Mouse (Mus musculus): Measurements from ENCODE around the gene Slamf6. TPM values are rescaled to one million over a fixed set of nuclear protein-coding genes. Genes with fewer than 3 reads are reported as not detected.

Gene Slamf6
- total RNA-seq, 2 experiments from 2014 or later, result 0.21 to 0.39 TPM

DNA sequence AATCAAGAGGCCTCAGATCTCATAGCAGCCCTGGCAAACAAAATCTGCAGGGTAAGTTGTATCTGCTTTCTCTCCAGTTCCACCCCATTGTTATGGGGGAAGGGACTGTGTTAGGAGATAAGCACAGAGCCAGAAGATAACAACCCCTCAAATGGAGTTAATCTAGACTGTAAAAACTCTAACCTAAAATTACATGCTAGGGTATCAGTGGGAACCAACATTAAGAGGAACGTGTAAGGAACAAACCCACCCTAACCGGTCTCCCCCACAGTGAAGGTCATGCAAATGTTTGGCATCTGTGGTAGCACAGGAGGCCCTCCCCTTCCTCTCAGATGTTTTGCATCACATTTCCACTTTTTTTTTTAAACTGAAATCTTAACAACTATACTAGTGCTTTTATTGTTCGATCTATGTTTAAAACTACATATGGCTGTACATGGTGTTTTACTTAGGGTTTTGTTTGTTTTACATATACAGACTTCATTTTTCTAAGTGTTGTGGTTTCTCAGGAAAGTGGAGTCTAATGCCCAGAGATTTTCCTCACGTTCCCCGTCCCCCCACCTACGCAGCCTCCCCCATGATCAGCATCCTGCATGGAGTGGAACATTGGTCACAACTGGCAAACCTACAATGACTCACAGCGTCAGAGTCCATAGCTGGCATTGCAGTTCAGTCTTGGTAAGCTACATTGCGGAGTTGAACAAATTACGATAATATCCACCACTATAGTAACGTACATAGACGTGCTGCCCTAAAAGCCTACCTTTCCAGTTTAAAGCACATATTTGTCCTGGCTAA is 77.8 kb downstream of the Slamf6 start:
- DNase-seq (ENCODE audit: low spot score in 2 of 2), result no peak

DNA sequence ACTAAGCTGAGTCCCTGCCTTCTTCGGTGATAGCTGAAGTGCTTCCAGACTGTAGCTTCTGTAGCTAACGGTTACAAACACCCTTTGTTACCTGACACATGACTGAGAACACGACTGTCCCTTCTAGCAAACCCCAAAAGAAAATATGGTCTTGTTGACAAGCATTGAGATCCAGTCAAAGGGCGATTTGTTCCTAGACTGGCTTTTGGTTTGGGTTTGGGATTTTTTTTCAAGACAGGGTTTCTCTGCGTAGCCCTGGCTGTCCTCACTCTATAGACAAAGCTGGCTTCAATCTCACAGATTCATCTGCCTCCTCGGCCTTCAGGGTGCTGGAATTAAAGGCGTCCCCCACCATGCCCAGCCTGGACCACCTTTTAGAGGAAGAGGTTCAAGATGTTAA is 79.4 kb downstream of the Slamf6 start:
- DNase-seq (ENCODE audit: low spot score in 2 of 2), result no peak

DNA sequence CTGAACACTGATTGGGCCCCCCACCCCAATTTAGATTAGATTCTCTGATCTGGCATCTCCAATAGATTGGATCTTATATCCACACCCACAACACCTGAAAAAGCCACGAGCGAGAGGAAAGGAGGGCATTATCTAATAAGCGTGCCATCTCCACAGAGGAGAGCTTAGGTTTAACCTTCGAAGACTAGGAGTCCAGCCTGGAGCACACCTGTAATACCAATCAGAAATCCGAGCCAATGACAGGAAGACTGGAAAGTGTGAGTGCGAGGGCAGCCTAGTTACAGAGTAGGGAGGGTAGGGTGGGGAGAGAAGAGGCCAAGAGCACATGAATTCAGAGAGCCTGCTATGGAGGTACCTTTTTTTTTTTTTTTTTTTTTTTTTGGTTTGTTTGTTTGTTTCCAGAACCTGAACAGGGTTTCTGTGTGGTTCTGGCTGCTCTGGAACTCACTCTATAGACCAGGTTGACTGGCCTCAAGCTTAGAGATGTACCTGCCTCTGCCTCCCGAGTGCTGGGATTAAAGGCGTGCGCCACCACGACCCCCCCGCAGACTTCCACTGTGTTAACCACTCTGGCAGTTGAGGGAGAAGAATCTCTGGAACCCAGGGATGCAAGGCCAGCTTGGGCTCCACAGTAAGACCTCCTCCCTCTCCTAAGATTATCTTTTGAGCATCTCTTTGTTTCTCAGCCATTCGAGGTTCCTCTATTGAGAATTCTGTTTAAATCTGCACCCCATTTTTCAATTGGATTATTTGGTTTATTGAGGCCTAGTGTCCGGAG is 81.7 kb downstream of the Slamf6 start:
- no peak for DNase-seq (ENCODE audit: low spot score in 2 of 2)

DNA sequence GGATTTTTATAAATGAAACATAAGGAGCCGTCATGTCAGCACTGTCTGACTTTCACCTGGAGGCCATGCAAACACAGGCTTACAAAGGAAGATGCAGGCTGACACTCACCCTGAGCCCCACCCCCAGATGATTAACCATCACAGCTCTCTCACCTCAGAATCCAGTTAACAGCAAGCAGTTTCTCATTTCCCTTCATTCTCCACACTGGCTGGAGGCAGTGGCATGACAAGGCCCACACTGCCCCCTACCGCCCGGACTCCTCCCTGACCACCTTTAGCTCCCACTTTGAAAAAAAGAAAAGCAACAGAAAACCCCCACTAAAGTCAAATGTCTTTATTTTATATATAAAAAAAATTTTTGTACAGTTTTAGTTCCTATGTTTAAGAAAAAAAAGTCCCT is 83.3 kb downstream of the Slamf6 start:
- peak in 1 of 2 experiments; percentile 45 for DNase-seq (ENCODE audit: low spot score in 2 of 2)

DNA sequence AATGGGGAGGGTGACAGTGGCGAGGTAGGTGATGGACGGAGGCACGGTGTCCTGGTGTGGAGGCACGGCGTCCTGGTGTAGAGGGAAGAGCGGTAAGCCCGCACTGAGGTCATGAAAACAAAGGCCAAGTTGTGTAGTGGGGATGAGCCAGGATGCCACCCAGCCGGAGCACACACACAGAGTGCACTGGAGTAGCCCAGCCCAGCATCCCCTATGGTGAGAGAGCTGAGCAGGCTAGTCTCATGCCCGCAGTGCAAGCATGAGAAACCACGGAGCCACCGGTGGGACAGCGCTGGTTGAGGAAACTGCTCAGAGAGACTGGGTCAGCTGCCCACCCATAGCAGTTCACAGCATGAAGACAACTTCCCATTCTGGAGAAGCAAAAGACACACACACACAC is 84.3 kb downstream of the Slamf6 start:
- DNase-seq (ENCODE audit: low spot score in 2 of 2), result peak in 1 of 2 experiments; percentile 12

Other genes with a start within 250 kb of the Slamf6 start
- 1 to 10 TPM; 2.0 to 2.2 TPM for gene Cd48, start 235.5 kb upstream of the Slamf6 start, total RNA-seq (2021)
- under 1 TPM; 0.18 to 0.32 TPM for gene Slamf1, start 150.4 kb upstream of the Slamf6 start, total RNA-seq (2021)
- gene Cd84, start 77.8 kb upstream of the Slamf6 start, total RNA-seq (2021), result 1 to 10 TPM; 3.3 to 3.4 TPM
- gene Gm10521, start 21.9 kb upstream of the Slamf6 start, total RNA-seq (2021), result under 1 TPM; 0.16 to 0.20 TPM
- 10 to 100 TPM in 1 of 2 experiments, 1 to 10 TPM in 1; 9.6 to 10.4 TPM for gene Vangl2, start 110.9 kb downstream of the Slamf6 start, total RNA-seq (2021)
- not detected for gene Nhlh1, start 140.1 kb downstream of the Slamf6 start, total RNA-seq (2021)
- 100 to 1,000 TPM; 162 to 172 TPM for gene Copa, start 165.0 kb downstream of the Slamf6 start, total RNA-seq (2021)
- 10 to 100 TPM; 62.9 to 65.4 TPM for gene Ncstn, start 165.3 kb downstream of the Slamf6 start, total RNA-seq (2021)
- 100 to 1,000 TPM; 130 to 147 TPM for gene Pex19, start 209.2 kb downstream of the Slamf6 start, total RNA-seq (2021)
- gene Dcaf8, start 230.6 kb downstream of the Slamf6 start, total RNA-seq (2021), result 100 to 1,000 TPM; 139 to 169 TPM